Mouse (Mus musculus): Measurements from ENCODE around the gene Snph. TPM values are rescaled to one million over a fixed set of nuclear protein-coding genes. Genes with fewer than 3 reads are reported as not detected.
A peak's percentile ranks its signal among the peaks of the same experiment; 100 is the strongest.
"Not testable (repeated sequence)": the region's sequence is repeated elsewhere in the genome, so short reads cannot be mapped to it uniquely, and the experiment has no call there.

The Snph gene
- total RNA-seq (2021) = 100 to 1,000 TPM; 162 to 164 TPM

DNA sequence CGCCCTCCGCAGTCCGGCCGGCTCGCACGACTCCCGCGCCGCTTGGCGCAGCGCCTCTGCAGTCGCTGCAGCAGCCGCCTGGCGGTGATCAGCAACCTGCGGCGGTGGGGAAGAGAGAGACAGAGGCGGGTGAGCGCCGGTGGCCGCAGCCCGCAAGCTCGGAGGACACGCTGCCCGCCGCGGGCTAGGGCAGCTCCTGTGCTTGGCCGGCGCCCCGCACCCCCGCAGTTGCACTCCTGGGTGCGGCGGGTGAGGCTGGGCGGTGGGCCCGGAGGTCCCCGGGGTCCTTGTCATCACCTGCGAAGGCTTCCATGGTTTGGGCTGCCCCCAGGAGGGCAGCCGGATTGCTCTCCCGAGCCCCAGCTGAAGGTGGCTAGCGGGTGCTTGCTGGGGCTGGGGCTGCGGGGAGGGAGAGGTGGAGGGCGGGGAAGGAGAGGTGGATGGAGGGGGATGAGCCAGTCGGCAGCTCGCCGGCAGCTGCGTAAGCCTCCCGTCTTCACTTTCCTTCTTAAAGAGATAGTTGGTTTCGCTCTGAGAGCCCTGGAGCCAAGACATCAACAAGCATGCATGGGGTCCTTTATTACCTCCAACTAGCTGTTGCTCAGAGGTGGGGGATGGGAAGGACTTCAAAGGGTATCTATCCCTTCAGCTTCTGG lies at the start of gene Snph:
Gene Snph (minus strand): TSS at position 435 of the 656 bp plus-strand sequence.
- peak; percentile 81 to 82 for DNase-seq (ENCODE audit: extremely low spot score in 1 of 2, low spot score in 2 of 2)
- intact Hi-C loops (cut with DNase I) = no loop called here

DNA sequence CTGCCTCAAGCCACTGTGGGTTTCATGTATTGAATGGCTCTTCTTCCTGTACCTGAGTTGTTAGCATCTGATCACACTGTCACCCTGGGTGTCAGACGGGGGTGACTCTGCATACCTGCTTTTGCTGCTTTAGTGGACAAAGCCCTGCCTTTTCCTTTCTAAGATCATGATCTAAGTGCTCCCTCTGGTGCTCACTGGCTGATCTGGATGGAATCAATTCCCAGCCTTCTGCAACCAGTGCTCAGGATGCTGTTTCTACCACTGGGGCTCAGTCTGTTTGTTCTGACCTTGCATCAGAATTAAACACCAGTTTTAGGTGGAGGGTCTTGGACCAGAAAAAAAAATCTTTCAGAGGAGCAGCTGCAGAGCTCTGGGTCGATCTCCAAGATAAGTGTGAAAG lies 43.8 kb upstream of the Snph start:
- intact Hi-C loops (cut with DNase I) = loop anchor here (10.0 kb wide), 1 partner anchor 181 kb away; the partner anchor contains the start of gene Nsfl1c
- no peak for DNase-seq (ENCODE audit: extremely low spot score in 1 of 2, low spot score in 2 of 2)

DNA sequence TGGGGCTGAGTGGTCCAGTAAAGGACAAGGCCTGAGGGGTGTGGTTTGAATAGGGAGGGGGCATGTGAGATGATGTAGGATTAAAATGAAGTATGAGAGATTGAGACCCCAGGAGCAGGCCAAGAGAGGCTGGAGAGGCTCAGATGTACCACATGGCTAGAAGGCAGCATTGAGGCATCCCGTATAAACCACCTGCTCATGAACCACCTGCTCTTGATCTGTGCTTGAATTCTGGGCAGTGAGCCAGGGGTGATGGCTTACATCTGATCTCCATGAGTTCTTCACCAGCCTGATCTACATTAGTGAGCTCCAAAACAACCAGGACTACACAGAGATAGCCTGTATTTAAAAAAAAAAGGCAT lies 38.6 kb upstream of the Snph start:
- no peak for DNase-seq (ENCODE audit: extremely low spot score in 1 of 2, low spot score in 2 of 2)
- intact Hi-C loops (cut with DNase I) = loop anchor here (10.0 kb wide), 1 partner anchor 176 kb away; the partner anchor contains the start of gene Nsfl1c

DNA sequence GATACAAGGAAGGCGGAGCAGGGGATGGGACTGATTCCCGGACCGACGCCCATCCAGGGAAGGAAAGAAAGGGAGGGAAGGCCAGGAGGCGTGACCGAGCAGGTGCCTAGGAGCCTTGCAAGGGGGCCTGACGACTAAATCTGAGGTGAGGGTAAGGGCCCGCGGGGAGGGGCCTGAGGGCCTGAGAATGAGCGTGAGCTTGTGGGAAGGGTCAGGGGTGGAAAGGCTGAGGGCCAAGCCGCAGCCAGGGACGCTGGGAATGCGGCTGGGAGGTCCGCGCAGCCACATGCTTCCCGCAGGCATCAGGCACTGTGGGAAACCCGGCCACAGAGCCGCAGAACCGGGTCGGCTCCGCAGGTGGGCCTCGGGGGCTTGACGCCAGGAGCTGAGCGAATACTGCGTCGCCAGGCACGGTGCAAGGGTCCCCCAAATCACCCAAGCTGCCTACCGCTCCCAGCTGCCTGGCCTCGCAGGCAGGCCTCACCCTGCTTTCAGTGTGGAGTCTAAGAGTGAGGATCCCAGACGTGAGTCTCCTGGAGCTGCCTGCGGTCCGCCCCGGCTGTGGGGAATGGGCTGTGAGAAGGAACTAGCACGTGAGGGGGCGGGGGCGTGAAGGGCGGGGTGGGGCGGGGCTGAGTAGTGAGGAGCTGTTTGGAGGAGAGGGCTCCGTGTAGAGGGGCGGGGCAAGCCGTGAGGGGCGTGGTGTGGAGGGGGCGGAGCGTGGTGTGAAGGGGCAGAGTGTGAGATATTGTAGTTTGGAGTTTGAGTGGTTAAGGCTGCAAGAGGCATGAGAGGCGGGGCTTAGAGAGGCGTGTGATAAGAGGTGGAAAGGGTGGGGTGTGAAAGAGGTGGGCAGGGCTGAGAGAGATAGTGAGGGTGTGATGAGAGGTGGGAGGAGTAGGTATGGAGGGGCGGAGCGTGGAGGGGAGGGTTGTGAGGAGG lies 37.9 kb upstream of the Snph start:
- intact Hi-C loops (cut with DNase I) = loop anchor here (10.0 kb wide), 1 partner anchor 175 kb away; the partner anchor contains the start of gene Nsfl1c
- DNase-seq (ENCODE audit: extremely low spot score in 1 of 2, low spot score in 2 of 2) = peak in 1 of 2 experiments; percentile 31

DNA sequence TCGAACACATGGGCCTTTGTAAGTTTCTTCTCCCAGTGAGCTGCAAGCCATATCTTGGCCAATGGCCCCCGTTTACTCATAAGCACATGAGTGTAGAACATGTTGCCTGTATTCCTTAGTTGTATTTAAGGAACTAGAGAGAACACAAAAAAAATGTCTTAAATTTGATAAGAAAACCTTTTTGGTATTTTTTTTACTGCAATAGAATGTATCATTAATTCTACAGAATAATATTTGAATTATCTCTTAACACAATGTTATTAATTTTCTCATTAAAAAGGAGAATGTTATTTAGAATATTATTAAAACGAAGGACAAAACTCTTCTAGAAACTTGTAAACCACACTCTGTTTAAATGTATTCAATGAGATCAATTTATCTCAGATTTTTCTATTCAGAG lies 36.0 kb upstream of the Snph start, which contains the start of gene Rad21l:
Gene Rad21l (minus strand): TSS at position 101 of the 400 bp plus-strand sequence.
- no peak for DNase-seq (ENCODE audit: extremely low spot score in 1 of 2, low spot score in 2 of 2)
- intact Hi-C loops (cut with DNase I) = no loop called here

DNA sequence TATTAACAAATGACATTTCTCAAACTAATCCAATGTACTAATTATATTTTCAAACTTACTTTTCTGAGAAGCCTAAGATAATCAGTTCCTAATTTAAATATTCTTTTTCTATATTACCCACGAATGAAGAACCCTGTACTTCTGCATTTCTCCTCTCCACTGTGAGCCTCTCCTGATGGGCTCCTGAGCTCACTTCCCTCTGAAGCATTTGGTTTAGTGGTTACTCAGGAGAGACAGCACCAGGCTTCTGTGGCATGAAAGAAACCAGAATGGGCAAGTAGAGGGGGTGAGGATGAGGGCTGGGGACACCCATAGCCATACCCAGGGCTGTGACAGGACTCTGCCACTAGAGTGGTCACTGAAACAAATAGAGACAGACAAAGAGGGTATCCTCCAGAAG lies 19.7 kb upstream of the Snph start:
- intact Hi-C loops (cut with DNase I) = no loop called here
- DNase-seq (ENCODE audit: extremely low spot score in 1 of 2, low spot score in 2 of 2) = no peak

DNA sequence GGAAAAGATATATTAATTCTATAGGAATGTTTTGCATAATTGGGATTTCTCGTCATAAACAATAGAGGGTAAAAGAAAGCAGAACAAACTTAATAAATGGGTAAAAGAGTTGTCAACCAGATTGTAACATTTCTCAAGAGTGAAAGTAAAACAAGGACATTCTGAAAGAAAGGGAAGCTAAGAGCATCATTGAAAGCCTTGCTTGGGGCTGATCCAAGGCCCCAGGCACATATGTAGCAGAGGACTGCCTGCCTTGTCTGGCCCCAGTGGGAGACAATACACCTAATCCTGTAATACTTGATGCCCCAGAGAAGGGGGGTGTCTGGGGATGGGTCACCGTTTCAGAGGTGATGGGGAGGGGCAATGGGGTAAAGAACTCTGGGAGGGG lies 3.6 kb upstream of the Snph start:
- intact Hi-C loops (cut with DNase I) = no loop called here
- DNase-seq (ENCODE audit: extremely low spot score in 1 of 2, low spot score in 2 of 2) = no peak

DNA sequence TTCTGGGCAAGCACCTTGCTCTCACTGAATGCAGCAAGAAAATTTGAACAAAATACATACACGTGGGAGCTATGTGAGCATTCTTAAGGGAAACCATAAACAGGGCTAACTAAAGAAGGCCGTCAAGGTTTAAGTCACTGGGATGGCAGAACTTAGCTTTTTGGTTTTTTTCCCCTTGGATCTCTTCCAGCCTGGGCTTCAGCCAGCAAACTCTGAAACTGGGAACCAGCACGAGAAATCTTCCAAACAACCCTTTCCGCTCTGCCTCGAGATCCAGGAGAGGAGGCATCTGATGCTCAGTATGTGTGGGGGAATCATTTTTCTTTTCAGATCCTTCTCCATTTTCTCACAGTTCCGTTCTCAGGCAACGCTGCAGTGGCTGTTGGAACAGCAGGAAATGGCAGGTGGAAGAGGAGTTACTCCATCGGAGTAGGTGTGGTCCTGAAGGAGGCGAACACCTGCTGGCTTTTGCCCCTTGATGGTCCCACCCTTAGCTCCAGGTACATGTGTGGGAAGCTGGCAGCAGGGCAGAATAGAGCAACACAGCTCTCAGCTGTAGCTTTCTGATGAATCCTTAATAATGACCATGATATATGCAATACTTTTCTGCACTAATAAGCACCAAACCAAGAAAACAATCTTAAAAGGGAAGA lies 3.1 kb upstream of the Snph start:
- peak in 1 of 2 experiments; percentile 15 for DNase-seq (ENCODE audit: extremely low spot score in 1 of 2, low spot score in 2 of 2)
- intact Hi-C loops (cut with DNase I) = no loop called here

DNA sequence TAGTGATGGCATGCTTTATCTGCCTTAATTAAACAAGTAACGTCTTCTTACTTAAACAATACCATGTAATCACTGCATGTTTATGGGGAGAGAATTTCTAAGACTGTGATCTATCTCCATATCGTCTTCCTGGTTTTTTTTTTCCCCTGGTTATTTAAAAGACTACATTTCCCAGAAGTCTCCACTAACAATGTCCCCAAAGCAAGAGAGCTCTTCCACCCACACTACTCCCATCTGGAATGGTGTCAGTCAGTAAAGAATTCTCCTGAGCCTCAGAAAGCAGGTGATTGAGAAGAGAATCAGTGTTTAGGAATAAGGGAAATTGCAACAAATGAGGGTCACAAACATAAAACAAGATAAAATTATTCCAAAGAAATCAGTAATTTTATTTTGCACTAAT lies 2.5 kb upstream of the Snph start:
- DNase-seq (ENCODE audit: extremely low spot score in 1 of 2, low spot score in 2 of 2) = peak in 1 of 2 experiments; percentile 2

DNA sequence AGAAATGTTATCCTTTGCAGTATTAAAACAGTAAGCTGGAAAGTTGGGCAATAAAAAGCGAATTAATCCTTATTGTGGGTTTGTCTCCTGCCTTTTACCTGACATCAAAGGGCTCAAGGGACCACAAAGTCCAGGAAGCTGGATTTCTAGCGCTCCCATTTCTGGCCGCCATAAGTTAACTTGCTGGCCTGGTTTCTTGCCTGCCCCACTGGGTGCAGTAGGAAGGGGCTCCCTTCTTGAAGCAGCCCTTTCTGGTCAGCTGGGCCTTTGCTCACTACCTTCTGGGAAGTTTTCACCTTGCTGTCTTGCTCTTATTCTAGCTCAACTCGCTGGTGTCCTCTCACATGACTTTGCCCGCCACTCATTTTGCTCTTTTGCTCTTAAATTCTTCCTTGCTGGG lies 589 bp upstream of the Snph start:
- intact Hi-C loops (cut with DNase I) = no loop called here
- peak in 1 of 2 experiments; percentile 0 for DNase-seq (ENCODE audit: extremely low spot score in 1 of 2, low spot score in 2 of 2)

More for the DNA sequence above, 2.5 kb upstream of the Snph start:
- intact Hi-C loops (cut with DNase I) = no loop called here

DNA sequence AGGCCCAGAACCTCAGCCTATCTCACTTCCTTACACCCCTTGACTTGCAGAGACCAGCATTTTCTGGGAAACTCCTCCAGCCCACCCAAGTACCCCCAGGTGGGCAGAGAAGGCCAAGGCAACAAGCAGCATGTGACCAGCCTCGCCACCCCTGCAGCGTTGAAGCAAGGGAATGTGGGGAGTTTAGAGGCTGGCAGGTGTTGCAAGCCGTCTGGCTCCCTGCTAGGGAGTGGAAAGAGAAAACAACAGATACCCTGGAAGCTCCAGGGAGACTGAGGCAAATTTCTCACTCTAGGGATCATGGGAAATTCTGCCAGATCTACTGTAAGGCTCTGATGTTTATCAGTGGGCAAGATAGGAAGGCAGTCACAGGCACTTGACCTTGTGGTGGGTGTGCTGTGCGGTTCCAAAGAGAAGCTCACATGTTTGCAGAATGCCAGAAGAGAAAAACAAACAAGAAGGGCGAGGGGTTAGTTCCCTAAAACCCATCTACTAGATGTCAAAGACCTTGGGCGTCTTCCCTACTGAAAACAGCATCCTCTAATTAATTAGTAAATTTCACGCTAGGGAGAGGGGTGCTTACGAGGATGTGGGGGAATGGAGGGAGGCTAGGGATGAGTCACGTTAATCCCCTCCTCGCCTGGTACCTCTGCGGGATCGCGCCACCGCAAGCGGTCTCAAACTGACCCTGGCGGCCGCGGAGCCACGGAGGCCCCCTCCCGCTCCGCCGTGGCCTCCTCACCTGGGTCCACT lies 811 bp downstream of the Snph start:
- peak in 1 of 2 experiments; percentile 8 for DNase-seq (ENCODE audit: extremely low spot score in 1 of 2, low spot score in 2 of 2)
- intact Hi-C loops (cut with DNase I) = no loop called here

DNA sequence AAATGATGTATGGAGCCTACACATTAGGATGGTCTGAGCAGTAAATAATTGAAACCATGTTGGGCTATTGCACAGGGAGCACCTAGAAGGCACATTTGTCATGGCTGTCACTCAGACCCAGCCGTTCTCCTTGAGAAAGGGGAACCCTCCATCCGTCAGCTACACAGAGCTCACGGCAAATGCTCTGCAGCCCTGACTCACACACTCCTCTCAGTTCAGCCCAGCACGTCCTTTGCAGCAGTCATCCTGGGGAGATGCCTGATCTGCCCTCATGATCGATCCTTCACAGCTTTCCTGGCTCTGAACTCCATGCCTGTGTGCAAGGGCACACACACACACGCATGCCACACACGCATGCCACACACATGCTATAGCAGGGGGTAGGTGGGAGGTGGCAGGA lies 3.1 kb downstream of the Snph start:
- intact Hi-C loops (cut with DNase I) = no loop called here
- DNase-seq (ENCODE audit: extremely low spot score in 1 of 2, low spot score in 2 of 2) = peak in 1 of 2 experiments; percentile 2

DNA sequence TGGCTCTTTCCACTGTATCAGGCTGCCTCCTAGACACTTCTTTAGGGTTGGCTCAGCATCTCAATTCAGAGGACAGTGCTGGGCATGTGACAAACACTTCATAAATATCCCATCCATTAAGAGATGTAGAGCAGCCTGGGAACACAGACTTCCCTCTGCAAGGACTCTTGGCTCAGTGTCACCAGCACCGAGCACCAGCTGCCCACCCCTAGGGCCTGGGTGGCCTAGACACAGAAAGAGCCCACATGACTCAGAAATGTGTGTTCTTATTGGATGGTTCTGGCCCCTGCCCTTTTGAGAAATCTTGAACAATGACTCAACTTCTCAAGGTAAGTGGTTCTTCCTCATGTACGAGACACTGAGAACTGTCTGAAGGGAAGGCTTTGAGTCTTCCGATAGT lies 4.4 kb downstream of the Snph start:
- intact Hi-C loops (cut with DNase I) = no loop called here
- peak in 1 of 2 experiments; percentile 2 for DNase-seq (ENCODE audit: extremely low spot score in 1 of 2, low spot score in 2 of 2)

DNA sequence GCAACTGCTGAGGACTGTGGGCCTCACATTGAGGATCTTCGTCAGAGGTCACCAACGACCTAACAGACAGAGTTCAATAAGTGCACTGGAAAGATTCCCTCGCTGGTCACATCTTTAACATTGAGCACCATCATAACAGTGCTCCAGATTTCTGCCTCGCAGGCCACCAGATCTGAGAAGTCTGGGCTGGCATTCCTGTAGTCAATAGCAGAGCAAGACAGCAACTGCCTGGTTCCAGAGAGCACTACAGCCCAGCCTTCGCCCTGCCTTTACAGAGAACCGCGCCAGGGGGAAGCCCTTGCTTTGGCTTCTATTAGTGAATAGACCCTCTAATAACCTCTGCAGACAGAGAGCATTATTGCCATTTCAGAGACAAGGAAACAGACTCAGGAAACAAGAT lies 6.1 kb downstream of the Snph start:
- intact Hi-C loops (cut with DNase I) = no loop called here
- no peak for DNase-seq (ENCODE audit: extremely low spot score in 1 of 2, low spot score in 2 of 2)

DNA sequence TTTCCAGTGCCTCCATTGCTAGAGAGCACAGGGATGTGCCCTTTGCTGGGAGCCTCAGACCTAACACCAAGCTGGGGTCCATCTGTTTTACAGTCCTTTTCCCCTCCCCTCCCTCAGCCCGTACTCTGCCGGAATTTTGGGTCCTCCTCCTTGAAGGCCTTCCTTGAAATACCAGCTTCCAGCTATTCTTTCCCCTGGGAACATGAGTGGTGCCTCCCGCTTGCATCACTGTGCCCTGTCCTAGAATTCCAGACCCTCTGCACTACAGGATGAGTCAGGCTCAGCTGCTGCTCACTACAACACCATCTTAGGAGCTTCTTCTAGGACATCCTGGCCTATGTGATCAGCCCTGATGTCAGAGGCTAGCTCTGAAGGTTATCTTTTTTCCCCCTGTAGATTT lies 8.6 kb downstream of the Snph start:
- intact Hi-C loops (cut with DNase I) = no loop called here
- peak in 1 of 2 experiments; percentile 14 for DNase-seq (ENCODE audit: extremely low spot score in 1 of 2, low spot score in 2 of 2)

DNA sequence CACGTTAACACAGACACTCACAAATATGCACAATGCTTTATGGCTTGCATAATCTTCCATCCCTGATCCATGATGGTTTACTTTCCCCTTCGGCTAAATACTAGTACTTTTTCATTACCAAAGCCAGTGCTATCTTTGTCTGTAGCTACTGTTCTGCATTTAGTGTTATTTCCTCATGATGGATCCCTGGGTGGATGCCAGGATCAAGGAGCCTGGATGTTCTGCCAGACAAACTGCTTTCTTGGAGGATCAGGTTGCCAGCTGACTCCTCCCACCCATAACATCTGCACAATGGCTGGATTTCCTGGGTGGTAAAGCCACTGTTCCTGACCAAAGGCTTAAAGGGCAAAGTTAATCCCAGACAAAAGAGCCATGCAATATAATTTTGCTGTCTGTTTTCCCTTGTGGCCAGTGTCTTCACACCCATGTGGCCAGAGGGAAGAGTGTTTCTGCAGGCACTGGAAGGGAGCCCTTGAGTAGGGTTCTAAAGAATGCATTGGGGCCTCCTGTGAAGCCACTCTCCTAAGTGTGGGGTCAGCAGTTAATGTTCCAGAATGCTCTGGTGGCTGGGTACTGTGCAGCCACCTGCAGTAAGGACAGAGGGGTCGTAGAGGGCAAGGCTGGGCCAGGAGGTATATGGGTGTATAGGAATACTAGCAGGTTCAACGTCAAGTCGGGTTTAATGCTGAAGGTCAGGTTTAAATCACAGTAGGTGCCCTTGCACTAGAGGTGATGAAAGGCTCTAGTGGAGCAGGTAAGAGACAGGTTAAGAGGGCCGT lies 15.7 kb downstream of the Snph start:
- intact Hi-C loops (cut with DNase I) = no loop called here
- no peak for DNase-seq (ENCODE audit: extremely low spot score in 1 of 2, low spot score in 2 of 2)

DNA sequence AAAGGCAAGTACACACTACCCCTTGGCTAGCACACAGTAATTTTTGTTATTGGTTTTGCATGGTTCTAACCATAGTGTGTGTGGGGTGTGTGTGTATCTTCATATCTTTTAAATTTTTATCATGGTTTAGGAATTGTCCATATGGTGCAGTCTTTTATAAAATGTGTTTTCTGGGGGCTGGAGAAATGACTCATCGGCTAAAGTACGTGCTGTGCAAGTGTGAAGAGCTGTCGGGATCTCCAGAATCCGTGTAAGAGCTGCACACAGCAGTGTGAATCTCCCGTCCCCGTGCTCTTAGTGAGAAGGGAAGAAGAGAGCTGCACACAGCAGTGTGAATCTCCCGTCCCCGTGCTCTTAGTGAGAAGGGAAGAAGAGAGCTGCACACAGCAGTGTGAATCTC lies 16.6 kb downstream of the Snph start:
- peak in 1 of 2 experiments; percentile 56 for DNase-seq (ENCODE audit: extremely low spot score in 1 of 2, low spot score in 2 of 2)
- intact Hi-C loops (cut with DNase I) = not testable (repeated sequence)

DNA sequence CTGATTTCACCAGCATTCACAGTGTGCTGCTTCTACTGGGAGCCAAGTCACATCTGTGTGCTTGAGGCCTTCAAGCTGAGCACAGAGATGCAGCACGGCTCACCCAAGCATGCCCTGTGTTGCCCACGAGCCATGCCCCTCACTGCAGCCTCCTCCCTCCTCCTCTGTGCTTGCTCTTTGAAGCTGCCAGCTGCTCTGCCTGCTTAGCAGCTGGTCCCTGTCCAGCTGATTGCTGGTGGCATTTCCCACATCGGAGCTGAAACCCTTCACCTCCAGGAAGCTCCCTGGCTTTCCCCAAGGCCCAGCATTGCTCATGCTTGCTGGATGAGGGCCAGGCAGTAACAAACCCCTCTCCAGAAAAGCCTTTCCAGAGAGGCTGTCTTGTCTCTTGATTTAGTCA lies 22.4 kb downstream of the Snph start:
- intact Hi-C loops (cut with DNase I) = no loop called here
- DNase-seq (ENCODE audit: extremely low spot score in 1 of 2, low spot score in 2 of 2) = no peak

Data from left cerebral cortex, postnatal 10 days (tissue).